Mouse (Mus musculus) CD4-positive helper T cell, adult 2 months (primary cell): ENCODE results near the gene Chchd3.

Experiments used
- DNase-seq: peaks from one replicate; pipeline ENCODE4 v3.0.0-alpha.2; 2012; ENCODE audit warnings: low read depth, missing footprints, low spot score

The Chchd3 gene

GRCm38 (mm10) chr6:33004607-33005006, 55.5 kb downstream of the Chchd3 start:
- no peak for DNase-seq

GRCm38 (mm10) chr6:33002988-33003387, 57.1 kb downstream of the Chchd3 start:
- DNase-seq, result no peak

GRCm38 (mm10) chr6:33001271-33001670, 58.8 kb downstream of the Chchd3 start:
- DNase-seq, result no peak

- no peak for DNase-seq
Measured at GRCm38 (mm10) chr6:32996597-32996996, 63.5 kb downstream of the Chchd3 start.

DNA sequence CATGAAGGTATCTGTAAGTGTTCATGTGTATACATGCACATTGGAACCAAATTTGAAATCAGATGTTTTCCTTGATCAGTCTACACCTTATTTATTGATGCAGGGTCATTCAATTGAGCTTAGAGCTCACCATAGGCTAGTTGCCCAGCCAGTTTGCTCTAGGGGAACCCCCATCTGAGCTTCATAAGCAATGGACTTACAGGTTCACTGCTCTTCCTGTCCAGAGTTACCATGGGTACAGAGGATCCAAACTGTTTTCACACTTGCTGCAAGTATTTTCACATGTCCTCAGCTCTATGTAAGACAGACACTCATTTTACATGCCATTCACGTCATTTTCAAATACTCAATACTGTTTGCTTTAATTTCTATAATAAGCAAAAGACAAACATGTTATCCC, 66.2 kb downstream of the Chchd3 start:
- DNase-seq, result no peak

GRCm38 (mm10) chr6:32990061-32990633, 69.9 kb downstream of the Chchd3 start:
- DNase-seq, result no peak

DNA sequence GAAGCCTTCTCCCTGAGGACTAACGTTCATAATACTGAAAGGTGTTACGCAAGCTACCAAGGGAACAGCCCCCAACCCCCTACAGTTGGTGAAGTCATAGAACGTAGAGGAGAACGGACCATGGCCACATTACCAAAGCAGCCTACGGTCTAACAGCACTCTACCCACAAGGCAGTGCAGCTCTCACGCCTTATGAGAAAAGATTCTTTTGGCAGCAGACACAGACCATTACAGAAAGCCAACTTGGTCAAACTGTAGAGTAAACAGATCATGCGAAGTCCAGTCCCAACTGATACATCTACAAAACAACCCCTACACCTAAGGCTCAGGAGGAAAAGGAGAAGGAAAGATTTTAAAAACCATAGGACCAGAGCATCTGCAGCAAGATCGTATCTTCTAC, 71.5 kb downstream of the Chchd3 start:
- DNase-seq, result no peak

- DNase-seq, result no peak
Measured at GRCm38 (mm10) chr6:32983876-32984275, 76.2 kb downstream of the Chchd3 start.

GRCm38 (mm10) chr6:32981253-32981652, 78.8 kb downstream of the Chchd3 start:
- DNase-seq, result no peak

GRCm38 (mm10) chr6:32978811-32979210, 81.2 kb downstream of the Chchd3 start:
- no peak for DNase-seq

DNA sequence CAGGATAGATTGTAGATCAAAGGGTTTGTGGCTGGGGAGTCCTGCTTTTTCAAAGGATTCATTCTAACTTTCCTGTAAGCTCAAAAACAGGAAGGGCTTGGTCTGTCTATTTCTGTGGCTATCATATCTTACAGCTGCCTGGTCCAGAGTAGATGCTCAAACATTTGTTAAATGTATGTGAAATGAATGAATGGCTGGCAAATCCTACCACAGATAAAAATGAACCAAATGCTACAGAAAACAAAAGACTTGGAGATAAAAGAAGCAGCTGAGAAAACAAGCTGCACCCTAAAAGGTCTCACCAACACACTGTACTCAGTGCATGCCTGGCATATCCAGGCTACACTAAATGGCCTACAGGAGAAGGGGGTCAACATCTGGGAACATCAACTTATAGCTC, 88.1 kb downstream of the Chchd3 start:
- DNase-seq, result no peak

- no peak for DNase-seq
Measured at GRCm38 (mm10) chr6:32968971-32969370, 91.1 kb downstream of the Chchd3 start.

DNA sequence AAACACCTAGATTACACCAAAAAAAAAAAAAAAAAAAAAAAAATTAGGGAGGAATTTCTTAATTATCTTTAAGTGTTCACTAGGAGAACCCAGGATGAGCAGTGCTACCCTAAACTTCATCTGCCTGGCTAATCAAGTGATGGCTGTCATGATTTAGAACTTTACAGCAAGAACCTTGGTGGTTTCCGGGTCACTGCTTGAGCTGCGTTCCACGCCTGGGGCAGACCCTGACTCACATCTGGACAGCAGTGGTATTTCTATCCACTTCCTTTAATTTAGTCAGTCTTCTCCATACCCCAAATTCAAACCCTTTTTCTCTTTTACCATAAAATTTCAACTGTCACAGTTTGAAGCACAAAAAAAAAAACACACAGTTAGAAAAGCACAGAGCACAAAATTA, 98.0 kb downstream of the Chchd3 start:
- no peak for DNase-seq

DNA sequence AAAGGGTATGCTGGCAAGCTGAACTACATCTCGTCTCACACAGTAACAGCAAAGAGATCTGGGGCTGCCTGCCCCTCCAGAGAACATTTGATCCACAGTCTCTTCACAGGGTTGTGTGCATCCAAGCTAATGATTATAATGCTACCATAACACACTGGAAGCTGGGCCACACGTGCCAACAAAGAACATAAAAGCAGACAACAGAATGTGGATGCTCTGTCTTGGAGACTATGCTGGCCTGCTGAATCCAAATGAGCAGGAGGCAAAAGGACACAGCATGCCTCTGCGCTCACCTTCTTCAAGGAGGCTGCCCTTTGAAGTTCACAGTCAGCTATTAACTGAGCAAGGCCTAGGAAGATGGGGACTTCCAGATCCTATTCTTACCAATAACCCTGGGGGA, 98.6 kb downstream of the Chchd3 start:
- no peak for DNase-seq

DNA sequence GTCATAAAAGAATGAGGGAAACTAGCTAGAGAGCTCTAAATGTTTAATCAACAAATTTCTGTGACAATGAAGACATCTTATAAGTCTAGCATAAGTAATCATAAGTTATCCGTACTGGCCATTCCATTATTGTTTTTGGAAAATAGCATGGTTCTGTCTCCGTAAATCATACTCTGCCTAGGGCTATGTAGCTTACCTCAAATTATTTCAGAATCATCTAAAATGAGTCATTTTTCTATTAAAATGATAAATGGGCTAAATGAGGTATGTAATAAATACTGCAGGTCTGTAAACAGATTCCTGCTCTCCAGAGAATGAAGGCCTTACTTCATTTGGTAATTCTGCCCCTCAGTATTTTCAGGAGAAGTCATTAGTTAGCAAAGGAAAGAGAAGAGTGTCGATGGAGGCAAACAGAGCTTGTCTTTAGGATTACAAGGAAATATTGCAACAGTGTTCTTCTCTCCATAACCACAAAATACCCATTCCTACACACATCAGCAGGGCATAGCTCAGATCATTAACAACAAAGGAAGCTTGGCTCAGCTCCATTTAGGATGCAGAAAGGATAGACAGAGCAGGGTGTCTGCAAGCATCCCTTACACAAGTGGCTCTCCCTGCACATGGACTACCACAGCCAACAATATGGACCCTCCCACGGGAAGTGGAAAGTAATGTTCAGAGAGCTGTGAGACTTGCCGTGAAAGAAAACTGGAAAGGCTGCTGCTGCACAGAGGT, 100.1 kb downstream of the Chchd3 start:
- no peak for DNase-seq

- DNase-seq, result no peak
Measured at GRCm38 (mm10) chr6:32955481-32955880, 104.6 kb downstream of the Chchd3 start.

- DNase-seq, result no peak
Measured at GRCm38 (mm10) chr6:32950973-32951372, 109.1 kb downstream of the Chchd3 start.

GRCm38 (mm10) chr6:32949702-32950101, 110.4 kb downstream of the Chchd3 start:
- DNase-seq, result no peak

DNA sequence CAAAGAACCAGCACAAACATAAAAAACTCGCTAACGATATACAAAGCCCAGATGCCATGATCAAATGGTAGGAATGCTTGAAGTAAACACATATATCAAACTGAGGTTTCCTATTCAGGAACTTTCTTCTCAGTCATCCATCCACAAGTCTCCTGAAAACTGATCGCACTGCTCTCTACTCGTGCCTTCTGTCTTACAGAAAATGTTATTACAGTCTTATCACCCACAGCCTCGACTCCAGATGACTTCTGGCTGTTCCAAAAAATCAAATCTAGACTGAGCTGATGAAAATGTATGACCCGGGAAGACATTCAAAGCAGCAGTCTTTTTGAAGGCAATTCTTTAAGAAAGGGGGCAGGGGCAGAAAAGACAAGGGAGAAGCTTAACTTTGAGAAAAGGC, 112.8 kb downstream of the Chchd3 start:
- DNase-seq, result no peak

GRCm38 (mm10) chr6:32944956-32945355, 115.1 kb downstream of the Chchd3 start:
- no peak for DNase-seq

- no peak for DNase-seq
Measured at GRCm38 (mm10) chr6:32943651-32944050, 116.4 kb downstream of the Chchd3 start.

DNA sequence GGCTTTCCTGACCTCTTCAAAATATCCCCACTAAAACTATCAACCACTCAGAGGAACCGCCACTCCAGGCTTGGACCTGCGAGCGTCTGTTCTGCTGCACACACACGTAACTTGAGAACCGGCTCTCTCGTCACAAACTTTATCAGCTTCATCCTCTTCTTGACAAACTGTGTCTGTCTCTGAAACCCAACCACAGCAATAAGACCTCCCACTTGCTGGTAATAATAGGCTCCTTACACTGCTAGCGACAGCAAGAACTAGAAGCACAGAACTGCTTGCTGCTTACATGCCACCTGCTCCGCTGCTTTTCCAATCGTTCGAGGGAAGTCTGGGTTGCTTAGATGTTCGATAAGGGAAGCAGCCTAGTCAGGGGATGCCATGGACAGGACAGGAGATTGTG, 119.8 kb downstream of the Chchd3 start:
- no peak for DNase-seq

DNA sequence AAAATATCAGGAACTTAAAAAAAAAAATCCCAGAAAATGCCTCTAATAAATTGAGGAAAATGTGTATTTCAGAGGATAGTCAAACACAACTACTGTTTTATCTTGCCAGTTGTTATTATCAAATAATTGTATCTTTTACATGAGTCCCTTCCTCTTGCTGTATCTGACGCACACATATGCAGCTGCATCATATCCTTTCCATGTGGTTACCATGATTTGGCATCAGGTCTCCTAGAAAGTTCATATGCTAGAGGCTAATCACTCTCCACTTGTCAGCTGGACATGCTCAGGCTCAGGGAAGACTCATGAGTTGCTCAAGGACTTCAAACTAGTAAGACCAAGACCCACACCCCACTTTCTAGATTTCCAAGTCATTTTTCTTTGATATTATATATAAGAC, 122.4 kb downstream of the Chchd3 start:
- no peak for DNase-seq

DNA sequence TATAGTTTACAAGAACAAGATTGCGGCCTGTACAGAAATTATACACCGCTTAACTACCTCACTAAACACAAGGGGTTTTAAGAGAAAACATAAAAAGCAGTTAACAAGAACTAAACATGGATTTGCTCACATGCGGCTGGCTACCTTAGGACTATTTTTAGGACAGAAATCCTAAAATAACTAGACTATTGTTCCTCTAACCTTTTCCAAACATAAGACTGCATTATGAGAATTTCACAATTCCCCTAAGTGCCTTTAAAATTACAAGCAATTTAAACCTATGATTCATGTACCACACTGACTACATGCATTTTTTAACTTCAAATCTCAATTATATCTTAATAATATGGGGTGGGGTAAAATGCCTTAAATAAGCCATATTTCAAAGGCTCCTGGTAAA, 123.3 kb downstream of the Chchd3 start:
- DNase-seq, result no peak
